Mouse (Mus musculus): ENCODE data around the gene Acr. TPM values are rescaled to one million over a fixed set of nuclear protein-coding genes. Genes with fewer than 3 reads are reported as not detected.
A peak's percentile ranks its signal among the peaks of the same experiment; 100 is the strongest.

Gene Acr
- total RNA-seq, 1 experiment from 2014 or later = 0.48 TPM

DNA sequence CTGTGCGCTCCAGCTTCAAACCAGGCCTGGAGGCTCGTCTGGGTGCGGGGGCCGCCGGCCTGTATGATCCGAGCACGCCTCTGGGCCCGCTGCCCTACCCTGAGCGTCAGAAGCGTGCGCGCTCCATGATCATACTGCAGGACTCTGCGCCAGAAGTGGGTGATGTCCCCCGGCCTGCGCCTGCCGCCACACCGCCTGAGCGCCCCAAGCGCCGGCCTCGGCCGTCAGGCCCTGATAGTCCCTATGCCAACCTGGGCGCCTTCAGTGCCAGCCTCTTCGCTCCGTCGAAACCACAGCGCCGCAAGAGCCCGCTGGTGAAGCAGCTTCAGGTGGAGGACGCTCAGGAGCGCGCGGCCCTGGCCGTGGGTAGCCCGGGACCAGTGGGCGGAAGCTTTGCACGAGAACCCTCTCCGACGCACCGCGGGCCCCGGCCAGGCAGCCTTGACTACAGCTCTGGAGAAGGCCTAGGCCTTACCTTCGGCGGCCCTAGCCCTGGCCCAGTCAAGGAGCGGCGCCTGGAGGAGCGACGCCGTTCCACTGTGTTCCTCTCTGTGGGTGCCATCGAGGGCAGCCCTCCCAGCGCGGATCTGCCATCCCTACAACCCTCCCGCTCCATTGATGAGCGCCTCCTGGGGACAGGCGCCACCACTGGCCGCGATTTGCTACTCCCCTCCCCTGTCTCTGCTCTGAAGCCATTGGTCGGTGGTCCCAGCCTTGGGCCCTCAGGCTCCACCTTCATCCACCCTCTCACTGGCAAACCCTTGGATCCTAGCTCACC is 20.1 kb upstream of the Acr start:
- peak; percentile 37 for DNase-seq

DNA sequence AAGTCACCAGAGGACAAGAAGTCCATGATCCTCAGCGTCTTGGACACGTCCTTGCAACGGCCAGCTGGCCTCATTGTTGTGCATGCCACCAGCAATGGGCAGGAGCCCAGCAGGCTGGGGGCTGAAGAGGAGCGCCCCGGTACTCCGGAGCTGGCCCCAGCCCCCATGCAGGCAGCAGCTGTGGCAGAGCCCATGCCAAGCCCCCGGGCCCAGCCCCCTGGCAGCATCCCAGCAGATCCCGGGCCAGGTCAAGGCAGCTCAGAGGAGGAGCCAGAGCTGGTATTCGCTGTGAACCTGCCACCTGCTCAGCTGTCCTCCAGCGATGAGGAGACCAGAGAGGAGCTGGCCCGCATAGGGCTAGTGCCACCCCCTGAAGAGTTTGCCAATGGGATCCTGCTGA is 19.3 kb upstream of the Acr start:
- DNase-seq = peak; percentile 43

DNA sequence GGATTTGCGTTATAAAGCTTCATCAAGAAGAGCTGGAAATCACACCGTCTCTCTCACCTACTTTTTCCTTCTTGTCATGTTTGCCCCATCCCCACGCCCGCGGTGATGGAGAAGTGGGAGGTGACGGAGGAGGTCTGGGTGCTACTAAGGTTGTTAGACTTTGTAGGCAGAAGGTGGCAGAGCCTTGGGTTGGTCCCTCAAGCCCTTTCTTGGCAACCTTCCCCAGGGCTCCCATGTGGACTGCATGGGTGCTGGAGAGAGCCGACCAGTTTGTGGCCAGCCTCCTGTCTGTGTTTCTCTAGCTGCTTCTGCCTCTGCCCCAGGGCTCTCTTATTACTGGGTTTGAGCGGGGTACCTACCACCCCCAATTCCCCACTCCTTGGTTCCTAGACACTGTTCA is 17.6 kb upstream of the Acr start:
- DNase-seq = no peak

DNA sequence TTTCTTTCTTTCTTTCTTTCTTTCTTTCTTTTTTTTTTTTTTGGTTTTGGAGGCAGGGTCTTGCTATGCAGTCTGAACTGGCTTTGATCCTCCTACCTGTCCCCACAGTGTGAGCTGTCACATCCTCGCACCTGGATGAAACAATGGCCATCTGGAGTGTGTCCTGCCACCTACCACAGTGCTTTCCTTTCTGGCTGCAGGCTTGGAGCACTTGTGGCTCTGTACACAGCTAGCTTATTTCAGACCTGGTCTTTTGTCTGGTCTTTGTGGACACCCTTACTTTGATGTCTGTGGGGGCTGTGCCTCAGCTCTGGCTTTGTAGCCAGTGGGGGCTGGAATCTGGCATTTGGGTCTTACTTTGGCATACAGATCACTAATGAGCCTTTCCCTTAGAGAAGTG is 16.4 kb upstream of the Acr start:
- DNase-seq = no peak

DNA sequence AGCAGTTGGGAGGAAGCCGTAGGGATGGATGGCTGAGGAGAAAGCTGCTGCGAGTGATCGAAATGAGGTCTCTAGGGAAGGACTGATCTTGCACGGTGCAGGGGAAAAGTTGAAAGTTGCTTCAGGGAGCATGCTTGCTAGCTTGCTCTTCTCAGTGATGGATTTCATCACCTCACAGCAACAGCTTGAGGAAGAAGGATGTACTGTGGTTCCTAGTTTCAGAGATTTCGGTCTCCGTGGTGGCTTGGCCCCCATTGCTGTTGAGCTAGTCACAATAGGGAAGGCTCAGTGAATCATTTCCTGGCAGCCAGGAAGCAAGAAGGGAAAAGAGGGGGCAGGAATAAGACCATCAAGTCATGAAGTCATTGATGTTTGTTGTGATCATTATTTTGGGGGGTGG is 12.5 kb upstream of the Acr start:
- DNase-seq = no peak

DNA sequence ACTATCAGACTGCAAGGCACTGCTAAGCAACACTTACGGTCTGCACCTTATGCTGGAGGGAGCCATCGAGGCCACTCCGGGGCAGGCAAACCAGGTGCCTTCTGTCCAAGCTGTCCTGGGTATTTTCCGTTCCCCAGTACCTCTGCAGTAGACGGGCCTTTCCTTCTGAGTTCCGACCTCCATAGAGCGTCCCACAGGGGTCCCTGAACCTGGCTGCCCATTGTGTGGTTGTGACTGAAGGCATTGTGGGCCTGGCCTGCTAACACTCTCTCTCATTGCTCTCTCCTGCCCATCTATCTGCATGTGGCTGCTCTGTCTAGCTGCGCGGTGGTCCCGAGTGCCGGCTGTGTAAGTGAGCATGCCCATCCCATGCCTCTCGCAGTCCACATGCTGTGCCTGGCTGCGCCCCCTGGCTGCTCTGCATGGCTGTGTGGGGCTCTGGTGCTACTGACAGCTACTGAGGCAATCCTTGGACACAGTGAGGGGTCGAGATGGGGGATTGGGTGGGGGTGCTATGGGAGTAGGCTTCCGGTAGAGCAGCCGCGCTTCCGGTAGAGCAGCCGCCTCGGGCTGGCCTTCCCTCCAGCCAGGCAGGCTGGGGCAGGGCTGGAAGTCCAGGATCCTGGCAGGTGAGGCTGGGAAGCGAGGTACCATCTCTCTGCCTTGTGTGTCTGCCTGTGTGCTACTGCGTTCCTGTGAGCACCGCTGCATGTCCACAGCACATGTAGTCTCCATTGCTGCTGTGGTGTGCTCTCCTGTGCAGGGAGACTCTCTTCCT is 11.5 kb upstream of the Acr start:
- DNase-seq = no peak

DNA sequence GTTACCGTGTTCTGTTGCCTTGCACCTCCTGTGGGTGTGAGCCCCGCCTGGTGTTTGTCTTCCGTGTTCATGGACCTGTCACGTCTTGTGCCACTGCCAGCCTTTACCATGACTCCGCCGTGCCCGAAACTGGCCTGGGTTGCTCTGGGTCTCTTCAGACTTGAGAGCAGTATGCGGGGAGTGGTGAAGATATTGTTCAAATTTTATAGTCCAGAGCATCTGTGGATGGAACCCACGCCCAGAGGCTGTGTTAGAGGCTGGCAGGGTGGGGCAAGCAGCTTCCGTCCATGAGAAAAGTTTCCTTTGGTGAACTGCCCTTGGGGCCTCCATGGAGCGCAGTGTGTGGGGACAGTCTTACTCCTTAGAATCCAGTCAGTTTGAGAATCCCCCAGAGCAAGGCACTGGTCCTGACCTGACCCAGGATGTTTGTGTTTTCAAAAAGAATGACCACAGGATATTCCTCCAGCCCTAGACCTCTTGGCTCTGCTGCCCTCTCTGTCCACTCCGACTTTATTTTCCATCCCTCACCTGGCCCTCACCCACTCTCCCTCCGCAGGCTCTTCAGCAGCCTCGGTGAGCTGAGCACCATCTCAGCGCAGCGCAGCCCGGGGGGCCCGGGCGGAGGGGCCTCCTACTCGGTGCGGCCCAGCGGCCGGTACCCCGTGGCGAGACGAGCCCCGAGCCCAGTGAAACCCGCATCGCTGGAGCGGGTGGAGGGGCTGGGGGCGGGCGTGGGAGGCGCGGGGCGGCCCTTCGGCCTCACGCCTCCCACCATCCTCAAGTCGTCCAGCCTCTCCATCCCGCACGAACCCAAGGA is 10.7 kb upstream of the Acr start:
- no peak for DNase-seq

DNA sequence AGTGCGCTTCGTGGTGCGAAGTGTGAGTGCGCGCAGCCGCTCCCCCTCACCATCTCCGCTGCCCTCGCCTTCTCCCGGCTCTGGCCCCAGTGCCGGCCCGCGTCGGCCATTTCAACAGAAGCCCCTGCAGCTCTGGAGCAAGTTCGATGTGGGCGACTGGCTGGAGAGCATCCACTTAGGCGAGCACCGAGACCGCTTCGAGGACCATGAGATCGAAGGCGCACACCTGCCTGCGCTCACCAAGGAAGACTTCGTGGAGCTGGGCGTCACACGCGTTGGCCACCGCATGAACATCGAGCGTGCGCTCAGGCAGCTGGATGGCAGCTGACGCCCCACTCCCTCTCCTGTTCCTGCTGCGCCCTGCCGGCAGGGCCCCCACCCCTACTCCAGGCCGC is 10.1 kb upstream of the Acr start:
- no peak for DNase-seq

DNA sequence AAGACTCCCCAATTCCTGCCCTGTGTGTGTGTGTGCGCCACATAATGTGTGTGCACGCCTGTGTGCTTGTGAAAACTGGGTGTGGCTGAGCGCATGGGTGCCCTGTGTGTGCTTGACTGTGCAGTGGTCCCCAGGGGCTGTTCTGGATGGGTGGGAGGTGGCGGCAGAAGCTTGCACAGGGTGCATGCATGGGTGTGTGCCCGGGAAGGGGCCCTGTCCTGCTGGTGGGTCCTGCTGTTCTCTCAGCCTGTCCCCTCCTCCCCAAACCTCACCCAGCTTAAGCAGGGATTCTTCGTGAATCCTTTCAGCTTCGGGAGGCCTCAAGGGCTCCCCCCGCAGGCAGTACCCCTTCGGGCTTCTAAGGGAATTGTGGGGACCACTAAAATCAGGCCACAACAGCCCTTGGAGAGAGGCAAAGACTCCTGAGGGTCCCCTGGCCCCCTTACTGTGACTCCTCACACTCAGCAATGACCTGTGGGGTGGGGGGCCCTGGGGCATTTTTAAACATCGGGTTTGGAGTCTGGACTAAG is 8.9 kb upstream of the Acr start:
- DNase-seq = no peak

DNA sequence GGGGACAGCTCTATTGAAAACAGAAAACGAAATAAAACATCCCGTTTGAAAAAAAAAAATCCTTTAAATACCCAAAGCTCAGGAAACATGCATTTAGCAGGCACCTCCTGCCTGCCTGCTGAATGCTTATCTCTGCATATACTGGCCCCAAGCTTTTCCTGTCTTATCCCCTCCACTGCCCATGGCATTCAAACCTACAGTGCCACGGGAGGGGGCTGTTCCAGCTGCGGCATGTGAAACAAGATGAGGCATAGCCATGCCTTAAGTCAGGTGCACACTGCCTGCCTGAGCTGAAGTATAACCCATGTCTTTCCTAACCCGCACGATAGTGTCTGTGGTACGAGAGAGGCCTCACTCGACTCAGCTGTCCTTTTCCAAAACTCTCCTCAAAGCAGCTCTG is 4.0 kb downstream of the Acr start:
- DNase-seq = no peak

DNA sequence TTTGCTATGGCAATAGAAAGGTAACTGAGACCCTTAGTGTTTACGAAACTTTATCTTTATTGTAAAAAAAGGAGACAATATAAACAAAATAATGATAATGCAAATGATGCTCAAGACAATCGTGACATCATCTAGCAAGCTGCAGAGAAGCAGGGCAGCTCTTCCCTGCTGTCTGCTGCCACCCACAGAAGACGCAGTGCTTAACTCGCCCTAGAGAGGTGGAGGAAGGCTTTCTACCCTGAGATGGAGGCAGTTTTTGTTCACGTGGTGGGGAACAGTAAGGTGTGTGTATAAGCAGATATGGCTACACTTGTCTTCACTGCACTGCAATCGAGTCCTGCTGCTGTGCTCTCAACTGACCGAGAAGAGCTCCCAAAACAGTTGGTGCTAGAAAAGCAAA is 14.4 kb downstream of the Acr start:
- no peak for DNase-seq

DNA sequence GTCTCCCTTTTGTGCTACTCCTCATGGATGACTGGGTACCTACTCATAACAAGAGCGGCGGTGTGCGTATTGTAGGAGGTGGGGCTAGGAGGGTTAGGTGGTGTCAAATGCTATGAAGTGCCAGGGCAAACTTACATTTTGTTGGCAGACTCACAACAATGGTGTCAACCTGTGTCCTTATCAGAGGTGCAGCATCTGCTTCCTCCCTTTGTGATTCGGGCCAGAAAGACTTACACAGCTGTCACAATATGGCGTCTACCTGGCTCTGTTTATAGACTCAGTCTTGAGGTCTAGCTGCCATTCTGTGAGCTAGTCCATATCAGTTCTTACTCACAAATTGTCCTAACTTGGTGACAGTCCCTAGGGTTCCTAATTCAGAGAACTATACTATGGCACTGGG is 17.0 kb downstream of the Acr start:
- no peak for DNase-seq

DNA sequence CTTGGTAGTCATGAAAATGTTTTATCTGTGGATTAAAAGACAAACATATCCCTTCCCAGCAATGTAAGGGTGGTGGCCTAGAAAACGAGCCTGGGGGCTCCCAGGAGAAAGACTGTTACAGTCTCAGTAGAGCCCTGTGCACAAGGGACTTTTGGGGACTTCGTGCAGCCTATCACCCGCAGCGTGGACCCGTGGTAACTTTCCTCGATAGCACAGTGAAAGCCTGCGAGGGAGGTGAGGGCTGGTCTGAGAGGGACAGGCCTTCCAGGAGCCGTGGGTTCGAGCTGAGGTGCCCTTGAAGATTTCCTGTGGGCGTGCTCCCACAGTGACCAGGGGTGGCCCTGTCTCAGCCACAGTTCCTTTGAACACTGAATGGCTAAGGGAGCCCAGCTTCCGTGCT is 17.5 kb downstream of the Acr start:
- DNase-seq = no peak

DNA sequence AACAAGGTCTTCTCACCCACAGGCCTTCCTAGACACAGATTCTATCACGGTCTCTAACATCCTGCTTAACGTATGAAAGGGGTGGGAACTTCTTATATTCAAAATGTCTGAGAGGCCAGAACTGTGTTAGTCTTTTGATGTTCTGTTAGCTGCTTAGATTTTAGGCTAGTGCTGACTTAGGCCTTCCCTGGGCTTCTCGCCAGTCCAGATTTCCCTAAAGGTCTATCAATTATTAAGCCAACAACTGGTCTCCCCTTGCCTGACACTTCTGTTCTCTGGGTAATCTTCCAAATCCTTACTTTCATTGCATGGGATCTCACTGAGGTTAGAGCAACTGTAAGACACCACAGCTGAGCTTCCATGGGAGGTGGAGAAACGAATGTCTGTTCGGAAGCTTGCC is 21.0 kb downstream of the Acr start:
- DNase-seq = no peak

DNA sequence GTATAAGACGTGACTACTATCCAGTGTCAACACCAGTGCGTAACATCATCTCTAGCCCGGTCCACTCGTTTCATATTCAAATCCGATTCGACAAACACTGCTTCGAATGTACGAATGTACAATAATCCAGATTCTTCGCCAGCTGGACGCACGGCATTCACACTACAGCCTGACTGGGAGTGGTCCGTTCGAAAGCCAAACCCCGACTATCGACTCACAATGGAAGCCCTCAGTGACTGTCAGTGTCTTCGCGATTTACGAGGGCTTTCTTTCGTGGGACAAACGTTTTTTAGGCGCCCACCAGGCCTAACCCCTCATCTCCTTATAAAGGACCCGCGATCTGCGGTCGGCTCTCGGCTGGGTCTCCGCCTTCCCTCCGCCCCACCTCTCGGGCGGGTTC is 23.2 kb downstream of the Acr start:
- DNase-seq = no peak

DNA sequence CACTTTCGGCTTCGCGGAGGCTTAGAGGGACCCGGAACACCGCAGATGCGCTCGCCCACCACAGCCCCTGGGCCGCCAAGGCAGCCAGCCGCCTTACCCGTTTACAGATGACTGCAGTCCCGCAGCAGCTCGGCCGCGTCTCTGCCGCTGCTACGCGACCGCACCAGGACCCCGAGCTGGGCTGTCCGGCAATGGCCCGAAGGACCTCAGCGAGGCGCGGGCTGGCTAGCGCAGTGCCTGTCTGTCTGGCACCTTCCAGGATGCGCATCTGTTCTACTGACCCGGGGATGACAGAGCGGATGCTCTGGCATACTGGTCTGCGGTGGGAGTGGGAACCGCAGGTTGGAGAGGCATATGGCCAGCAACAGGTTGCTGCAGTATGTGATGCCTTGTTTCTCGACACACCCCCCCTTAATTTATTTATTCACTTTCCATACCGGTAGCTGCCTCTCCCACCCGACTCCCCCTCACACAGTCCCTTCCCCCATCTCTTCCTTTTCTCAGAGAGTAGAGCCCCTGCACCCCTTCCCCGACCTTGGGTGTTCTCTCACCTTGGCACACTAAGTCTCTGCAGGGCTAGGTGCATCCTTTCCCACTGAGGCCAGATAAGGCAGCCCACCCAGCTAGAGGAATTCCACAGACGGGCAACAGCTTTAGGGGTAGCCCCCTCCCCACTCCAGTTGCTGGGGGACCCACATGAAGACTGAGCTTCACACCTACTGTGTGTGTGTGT is 23.8 kb downstream of the Acr start, which contains the start of gene Rabl2:
Gene Rabl2, minus strand, starts transcription at position 201 of the 733 bp plus-strand sequence.
- peak; percentile 94 for DNase-seq

DNA sequence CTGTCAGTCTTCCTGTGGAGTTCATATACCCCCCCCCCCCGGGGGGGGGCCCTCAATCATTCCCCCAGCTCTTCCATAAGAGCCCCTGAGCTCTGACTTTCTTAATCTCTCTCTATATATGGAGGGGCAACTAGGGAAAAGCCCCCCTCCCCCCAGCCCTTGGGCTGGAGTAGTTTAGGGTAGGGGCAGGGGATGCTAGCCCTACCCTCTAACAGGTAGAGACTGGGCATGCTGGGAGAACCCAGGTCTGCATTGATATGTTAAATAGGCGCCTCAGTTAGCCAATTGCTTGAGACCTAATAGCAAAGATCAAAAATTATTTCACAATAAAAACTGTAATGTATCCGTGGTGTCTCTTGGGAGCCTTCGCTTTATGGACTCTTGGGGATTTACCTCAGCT is 24.4 kb downstream of the Acr start:
- no peak for DNase-seq

DNA sequence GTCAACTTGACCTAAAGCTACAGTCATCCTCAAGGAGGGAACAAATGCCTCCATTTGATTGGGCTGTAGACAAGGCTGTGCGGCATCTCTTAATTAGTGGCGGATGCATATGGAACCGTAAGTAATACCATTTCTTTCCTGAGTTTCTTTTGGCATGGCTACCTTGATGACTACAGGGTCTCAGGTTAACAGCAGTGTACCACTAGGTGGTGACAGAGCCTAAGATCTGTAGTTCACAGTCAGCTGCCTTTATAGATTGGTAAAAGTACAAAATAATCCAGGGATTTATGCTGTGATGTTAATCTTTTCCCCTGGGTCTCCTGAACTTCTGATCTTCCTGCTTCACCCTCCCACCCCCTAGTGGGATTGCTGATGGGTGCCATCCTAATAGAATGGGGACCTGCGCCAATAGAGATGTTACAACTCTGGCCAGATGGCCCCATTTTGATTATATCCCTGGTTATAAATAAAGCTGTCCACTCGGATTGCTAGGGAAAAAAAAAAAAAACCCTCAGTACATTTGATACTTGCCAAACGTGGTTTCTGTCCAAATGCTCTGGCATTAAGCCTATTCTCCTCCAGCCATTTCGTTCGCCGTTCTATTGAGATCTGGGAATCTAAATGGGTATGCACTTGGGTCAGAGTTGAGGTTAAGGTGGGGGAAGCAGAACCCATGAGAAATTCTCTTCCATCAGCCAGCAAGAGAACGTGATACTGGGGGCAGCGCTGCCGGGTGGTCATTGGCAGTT is 37.9 kb downstream of the Acr start:
- no peak for DNase-seq

DNA sequence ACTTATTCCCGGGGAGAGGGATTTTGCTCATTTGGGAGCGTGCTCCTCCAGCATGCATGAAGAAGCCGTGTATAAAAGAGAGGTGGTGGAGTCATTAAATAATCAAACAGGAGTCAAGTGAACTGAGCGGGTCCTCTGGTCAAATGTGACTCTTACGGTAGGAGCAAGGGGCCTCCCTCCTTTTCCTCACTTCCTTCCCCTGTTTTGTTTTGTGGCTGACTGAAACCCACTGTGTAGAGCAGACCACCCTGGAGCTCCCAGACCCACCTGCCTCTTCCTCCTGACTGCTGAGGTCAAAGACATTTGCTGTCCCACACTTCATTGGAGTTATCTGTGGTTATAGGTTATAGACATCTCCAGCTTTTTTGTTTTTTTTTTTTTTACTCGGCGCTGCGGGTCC is 39.4 kb downstream of the Acr start:
- no peak for DNase-seq

DNA sequence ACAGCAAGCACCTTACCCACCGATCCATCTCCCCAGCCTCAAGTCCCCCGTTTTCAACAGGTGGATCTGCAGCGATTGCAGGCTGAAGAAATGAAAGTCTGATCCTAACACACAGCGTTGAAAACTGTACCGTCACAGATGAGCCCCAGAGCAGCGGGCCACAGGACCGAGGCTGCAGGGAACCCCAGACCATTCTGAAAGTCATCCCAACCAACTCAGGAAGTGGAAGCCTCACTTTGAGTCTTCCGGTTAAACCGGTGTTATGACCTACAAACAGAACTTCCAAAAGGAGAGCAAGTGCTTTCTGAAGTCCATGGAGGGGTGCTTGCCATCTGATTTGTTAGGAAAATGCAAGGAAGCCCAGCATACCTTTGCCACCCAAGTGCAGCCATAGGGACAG is 39.8 kb downstream of the Acr start:
- DNase-seq = no peak

DNA sequence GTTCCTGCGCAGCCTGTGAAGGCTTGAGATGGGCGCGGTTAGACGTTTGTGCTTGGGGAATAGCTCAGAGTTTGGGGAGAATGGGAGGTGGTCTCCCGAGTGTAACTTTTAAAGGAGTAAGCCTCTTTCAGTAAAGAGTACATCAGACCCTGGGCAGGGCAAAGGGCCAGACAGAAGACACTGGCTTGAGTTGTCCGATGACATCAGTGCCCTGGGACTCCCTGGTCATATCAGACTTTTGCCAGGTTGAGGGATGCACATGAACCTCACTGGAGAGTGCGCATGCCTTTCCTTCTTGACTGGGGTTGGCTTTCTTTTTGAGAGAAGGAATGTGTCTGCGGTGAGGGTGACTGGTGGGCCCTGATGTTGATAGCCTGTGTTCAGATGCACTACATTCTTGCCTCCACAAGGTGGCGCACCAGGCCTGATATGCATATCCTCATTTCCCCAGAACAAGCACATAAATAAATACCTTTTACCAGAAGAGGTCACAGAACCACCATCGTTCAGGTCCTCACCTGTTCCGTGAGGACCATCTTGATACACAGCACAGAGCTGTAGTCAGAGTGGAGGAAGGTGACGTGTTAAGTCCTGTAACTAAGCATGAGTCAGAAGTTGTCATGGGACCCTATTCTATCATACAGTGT is 54.3 kb downstream of the Acr start:
- DNase-seq = peak; percentile 41
